Mouse (Mus musculus) embryonic fibroblast, embryonic 13.5 days (primary cell): ENCODE data around the gene Ect2l.

Experiments used
- CTCF ChIP-seq: IDR thresholded peaks from 2 replicates; pipeline ENCODE4 v1.5.1; 2011; ENCODE audit warnings: mild to moderate bottlenecking, control low read depth, low read length, moderate library complexity, borderline replicate concordance; ENCODE audit not compliant: insufficient read depth
- POLR2A ChIP-seq: IDR thresholded peaks from 2 replicates; pipeline ENCODE4 v1.6.1; 2011; ENCODE audit warnings: low read depth, mild to moderate bottlenecking, control low read depth, low read length, moderate library complexity

DNA sequence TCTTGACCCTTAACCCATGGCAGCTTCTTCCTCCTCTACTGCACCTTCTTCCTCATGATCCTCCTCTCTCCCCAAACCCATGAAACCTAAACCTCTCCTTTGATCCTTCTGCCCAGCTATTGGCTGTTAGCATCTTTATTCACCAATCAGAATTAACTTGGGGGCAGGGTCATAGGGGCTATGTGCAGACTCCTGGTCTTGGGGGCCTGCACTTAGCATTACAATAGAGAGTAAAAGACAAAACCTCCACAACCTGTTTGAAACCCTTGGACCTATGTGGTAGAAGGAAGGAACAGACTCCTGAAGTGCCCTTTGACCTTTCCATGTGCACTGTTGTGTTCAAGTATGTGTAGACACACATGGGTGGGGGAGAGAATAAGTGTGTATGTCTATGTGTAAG, 120.0 kb downstream of the Ect2l start:
- no peak for TF ChIP-seq CTCF
- TF ChIP-seq POLR2A = no peak
